Mouse (Mus musculus) forebrain, embryonic 16.5 days (tissue): ENCODE data around the gene Rps21. TPM values are rescaled to one million over a fixed set of nuclear protein-coding genes. Genes with fewer than 3 reads are reported as not detected.
"Not testable (repeated sequence)": the region's sequence is repeated elsewhere in the genome, so short reads cannot be mapped to it uniquely, and the experiment has no call there.

Source experiments
- ATAC-seq: fragments of 200-750 bp; cut with Nextera tagmentation; 2 replicates; pipeline ENCODE4 v1.8.0; 2017; ENCODE audit warnings: mild to moderate bottlenecking, moderate library complexity
- H3K27ac ChIP-seq: fragments of 300-500 bp; sonication (generic); 2 replicates; pipeline ENCODE4 v1.5.1; 2014; ENCODE audit warnings: low read length, control low read depth
- H3K27me3 ChIP-seq: fragments of 300-500 bp; sonication (generic); replicated peaks from 2 replicates; pipeline ENCODE4 v1.6.1; 2014; ENCODE audit warnings: low read length; ENCODE audit not compliant: control insufficient read depth, insufficient read depth
- H3K36me3 ChIP-seq: fragments of 300-500 bp; sonication (generic); 2 replicates; pipeline ENCODE4 v1.6.1; 2014; ENCODE audit not compliant: control insufficient read depth, insufficient read depth
- H3K4me1 ChIP-seq: fragments of 300-500 bp; sonication (generic); replicated peaks from 2 replicates; pipeline ENCODE4 v1.6.1; 2014; ENCODE audit warnings: low read length; ENCODE audit not compliant: control insufficient read depth, insufficient read depth
- H3K4me2 ChIP-seq: fragments of 300-500 bp; sonication (generic); 2 replicates; pipeline ENCODE4 v1.6.1; 2014; ENCODE audit warnings: mild to moderate bottlenecking, low read length, control low read depth
- H3K4me3 ChIP-seq: fragments of 300-500 bp; sonication (generic); replicated peaks from 2 replicates; pipeline ENCODE4 v1.5.1; 2014; ENCODE audit warnings: mild to moderate bottlenecking, low read length, control low read depth
- H3K9ac ChIP-seq: fragments of 300-500 bp; sonication (generic); replicated peaks from 2 replicates; pipeline ENCODE4 v1.6.1; 2014; ENCODE audit warnings: low read depth, low read length, control low read depth
- H3K9me3 ChIP-seq: fragments of 300-500 bp; sonication (generic); 2 replicates; pipeline ENCODE4 v1.6.1; 2016; ENCODE audit warnings: low read length; ENCODE audit not compliant: control insufficient read depth
- WGBS: fragments of 180-500 bp; shearing (Covaris S2); extraction: QIAGEN DNeasy Blood & Tissue Kit; methylation state at CpG from one replicate; pipeline ENCODE4 v1.1.7; 2014; 5-methylcytosine and 5-hydroxymethylcytosine counted together
- polyA plus RNA-seq: library from polyadenylated mRNA; unstranded; fragments of >200 nt; fragmentation: Nextera tagmentation; extraction: Ambion mirVana; gene quantifications from 2 replicates; pipeline ENCODE4 v1.2.1, GENCODE M21; 2015

Gene Rps21
- polyA plus RNA-seq, 1 experiment from 2014 or later: 305 TPM

- H3K4me1 ChIP-seq: peaks cover 20% of the 10 kb centered on the region
- no peaks in the 10 kb centered on the region for H3K9me3 ChIP-seq
- no peak overlapping the region for H3K27ac ChIP-seq
- H3K4me3 ChIP-seq: no peak overlapping the region
- ATAC-seq: no peak
- no peaks in the 10 kb centered on the region for H3K27me3 ChIP-seq
- H3K4me2 ChIP-seq: no peak overlapping the region
- no peaks in the 10 kb centered on the region for H3K36me3 ChIP-seq
- WGBS: 98% methylated on average over 5 of the region's 5 CpGs
- H3K9ac ChIP-seq: no peak overlapping the region
Measured at GRCm38 (mm10) chr2:180254436-180255209, 2.6 kb upstream of the Rps21 start.

GRCm38 (mm10) chr2:180255701-180256100, 1.5 kb upstream of the Rps21 start:
- Histone ChIP-seq H3K27me3 (no peaks in the 10 kb centered on the region), H3K4me1 (peaks cover 20% of the 10 kb centered on the region), H3K36me3 (peaks cover 2% of the 10 kb centered on the region; the same call in 1 of the 2 replicates), H3K9ac (no peak overlapping the region), H3K4me2 (peak overlapping the region; percentile 95), H3K27ac (no peak overlapping the region), H3K9me3 (no peaks in the 10 kb centered on the region), H3K4me3 (no peak overlapping the region)
- ATAC-seq: no peak
- 92% methylated on average over 9 of the region's 9 CpGs for WGBS

- Histone ChIP-seq H3K27me3 (no peaks in the 10 kb centered on the region), H3K9me3 (no peaks in the 10 kb centered on the region), H3K4me2 (peak overlapping the region; percentile 95), H3K4me1 (peaks cover 17% of the 10 kb centered on the region), H3K9ac (peak overlapping the region; percentile 88), H3K36me3 (peaks cover 7% of the 10 kb centered on the region), H3K27ac (peak overlapping the region; percentile 96), H3K4me3 (peak overlapping the region; percentile 89)
- WGBS: 25% methylated on average over 26 of the region's 26 CpGs
- ATAC-seq: peak; percentile 54
Measured at GRCm38 (mm10) chr2:180256296-180257000, 729 bp upstream of the Rps21 start.

GRCm38 (mm10) chr2:180257963-180258865, 1.0 kb downstream of the Rps21 start:
- Histone ChIP-seq H3K9me3 (no peaks in the 10 kb centered on the region), H3K4me1 (peaks cover 17% of the 10 kb centered on the region), H3K36me3 (peaks cover 13% of the 10 kb centered on the region), H3K27me3 (no peaks in the 10 kb centered on the region), H3K9ac (peak overlapping the region; percentile 91), H3K4me3 (peak overlapping the region; percentile 89), H3K27ac (peak overlapping the region; percentile 81; the same call in 1 of the 2 replicates), H3K4me2 (peak overlapping the region; percentile 86)
- 52% methylated on average over 11 of the region's 11 CpGs for WGBS
- no peak for ATAC-seq

GRCm38 (mm10) chr2:180258951-180259484, 1.8 kb downstream of the Rps21 start:
- H3K9ac ChIP-seq, H3K4me3 ChIP-seq, H3K27me3 ChIP-seq, ATAC-seq, H3K27ac ChIP-seq, H3K4me2 ChIP-seq, H3K9me3 ChIP-seq: not testable (repeated sequence)
- WGBS: 78% methylated on average over 10 of the region's 10 CpGs
- H3K4me1 ChIP-seq: peaks cover 17% of the 10 kb centered on the region
- H3K36me3 ChIP-seq: peaks cover 15% of the 10 kb centered on the region

- not testable (repeated sequence) for H3K27me3 ChIP-seq, ATAC-seq
- H3K36me3 ChIP-seq: peaks cover 15% of the 10 kb centered on the region
Measured at GRCm38 (mm10) chr2:180259826-180260609, 2.8 kb downstream of the Rps21 start.

GRCm38 (mm10) chr2:180260610-180261480, 3.7 kb downstream of the Rps21 start:
- H3K27me3 ChIP-seq: no peaks in the 10 kb centered on the region
- no peak overlapping the region for H3K9ac ChIP-seq
- H3K4me3 ChIP-seq: no peak overlapping the region
- WGBS: 57% methylated on average over 8 of the region's 8 CpGs
- H3K27ac ChIP-seq: no peak overlapping the region
- no peak for ATAC-seq
- peaks cover 15% of the 10 kb centered on the region for H3K4me1 ChIP-seq
- peaks cover 15% of the 10 kb centered on the region for H3K36me3 ChIP-seq
- no peaks in the 10 kb centered on the region for H3K9me3 ChIP-seq
- H3K4me2 ChIP-seq: no peak overlapping the region

More at GRCm38 (mm10) chr2:180259826-180260609, 2.8 kb downstream of the Rps21 start:
- H3K9me3 ChIP-seq, H3K9ac ChIP-seq, H3K4me3 ChIP-seq, H3K4me2 ChIP-seq, H3K27ac ChIP-seq: not testable (repeated sequence)
- H3K4me1 ChIP-seq: peaks cover 17% of the 10 kb centered on the region
- 71% methylated on average over 17 of the region's 17 CpGs for WGBS

GRCm38 (mm10) chr2:180261901-180262300, 4.7 kb downstream of the Rps21 start:
- no peaks in the 10 kb centered on the region for H3K27me3 ChIP-seq
- peaks cover 15% of the 10 kb centered on the region for H3K36me3 ChIP-seq
- H3K27ac ChIP-seq: peak overlapping the region; percentile 6; the same call in 1 of the 2 replicates
- no peak for ATAC-seq
- no peak overlapping the region for H3K4me2 ChIP-seq
- no peak overlapping the region for H3K4me3 ChIP-seq
- H3K9me3 ChIP-seq: no peaks in the 10 kb centered on the region
- peaks cover 8% of the 10 kb centered on the region for H3K4me1 ChIP-seq
- WGBS: 92% methylated on average over 7 of the region's 7 CpGs
- no peak overlapping the region for H3K9ac ChIP-seq
